ENCODE assay signal across 8 mouse cellular contexts in genomic region chr11:120304350-120304694, GRCm38 (mm10). TPM values are rescaled to one million over a fixed set of nuclear protein-coding genes. Genes with fewer than 3 reads are reported as not detected.
DNase-seq lines count a peak whose midpoint lies in the region; ATAC-seq and TF ChIP-seq lines count a peak whose summit lies in the region.

No protein-coding gene starts in this region.

- WGBS in heart, embryonic 10.5 days = 45% methylated on average over 5 of the region's 5 CpGs
- WGBS in embryonic facial prominence, embryonic 14.5 days = 32% methylated on average over 5 of the region's 5 CpGs
- 47% methylated on average over 5 of the region's 5 CpGs for whole genome bisulfite sequencing in intestine, postnatal 0 days
- 48% methylated on average over 5 of the region's 5 CpGs for WGBS in midbrain, embryonic 10.5 days

- no peak for TF ChIP-seq CTCF in intestine, postnatal 0 days (IDR thresholded peaks at IDR 0.05; ENCODE audit: low read depth)

- no peaks in the 10 kb centered on the region for H3K9me3 ChIP-seq in heart, embryonic 10.5 days
- no peaks in the 10 kb centered on the region for H3K9me3 ChIP-seq in embryonic facial prominence, embryonic 14.5 days (ENCODE audit: control insufficient read depth, low read length)
- H3K9me3 ChIP-seq in intestine, postnatal 0 days (ENCODE audit: control insufficient read depth) = no peaks in the 10 kb centered on the region
- no peaks in the 10 kb centered on the region for H3K9me3 ChIP-seq in midbrain, embryonic 10.5 days (replicated peaks)

- peak overlapping the region; percentile 91 for H3K4me2 ChIP-seq in embryonic facial prominence, embryonic 14.5 days (ENCODE audit: low read depth, low read length)
- H3K4me2 ChIP-seq in intestine, postnatal 0 days (replicated peaks; ENCODE audit: low read depth) = peak overlapping the region; percentile 91; the same call in 1 of the 2 replicates

- no peak for ATAC-seq in embryonic facial prominence, embryonic 14.5 days (ENCODE audit: low read depth)
- no peak for ATAC-seq in intestine, postnatal 0 days
- no peak for ATAC-seq in megakaryocyte-erythroid progenitor cell, adult 5-6 weeks (replicated peaks; ENCODE audit: low FRiP score, low TSS enrichment, poor library complexity, severe bottlenecking)
- no peak for ATAC-seq in cerebellum, adult (ENCODE audit: insufficient number of reproducible peaks, low FRiP score, low TSS enrichment)

- H3K4me1 ChIP-seq in heart, embryonic 10.5 days = peaks cover 71% of the 10 kb centered on the region
- H3K4me1 ChIP-seq in embryonic facial prominence, embryonic 14.5 days (ENCODE audit: control insufficient read depth, insufficient read depth, low read length) = peaks cover 30% of the 10 kb centered on the region
- H3K4me1 ChIP-seq in intestine, postnatal 0 days (replicated peaks; ENCODE audit: control insufficient read depth, insufficient read depth, low read length) = peaks cover 6% of the 10 kb centered on the region; the same call in 1 of the 2 replicates
- peaks cover 70% of the 10 kb centered on the region for H3K4me1 ChIP-seq in midbrain, embryonic 10.5 days

- no peaks in the 10 kb centered on the region for H3K27me3 ChIP-seq in heart, embryonic 10.5 days (ENCODE audit: insufficient read depth, poor library complexity, severe bottlenecking)
- no peaks in the 10 kb centered on the region for H3K27me3 ChIP-seq in embryonic facial prominence, embryonic 14.5 days (replicated peaks; ENCODE audit: control insufficient read depth, insufficient read depth, low read length)
- no peaks in the 10 kb centered on the region for H3K27me3 ChIP-seq in intestine, postnatal 0 days (replicated peaks; ENCODE audit: control insufficient read depth, insufficient read depth, low read length)
- peaks cover 33% of the 10 kb centered on the region for H3K27me3 ChIP-seq in midbrain, embryonic 10.5 days (ENCODE audit: low read depth, poor library complexity, severe bottlenecking)

- peak overlapping the region; percentile 62; the same call in 1 of the 2 replicates for H3K9ac ChIP-seq in embryonic facial prominence, embryonic 14.5 days (ENCODE audit: low read depth, low read length)
- no peak overlapping the region for H3K9ac ChIP-seq in intestine, postnatal 0 days (ENCODE audit: low read depth, low read length)

- H3K27ac ChIP-seq in heart, embryonic 10.5 days = peak overlapping the region; percentile 98
- H3K27ac ChIP-seq in embryonic facial prominence, embryonic 14.5 days (replicated peaks; ENCODE audit: low read depth, low read length) = no peak overlapping the region; the same call in 1 of the 2 replicates
- H3K27ac ChIP-seq in intestine, postnatal 0 days (ENCODE audit: low read depth, low read length) = no peak overlapping the region
- H3K27ac ChIP-seq in midbrain, embryonic 10.5 days (replicated peaks) = peak overlapping the region; percentile 99

- peak overlapping the region; percentile 71 for H3K4me3 ChIP-seq in heart, embryonic 10.5 days
- peak overlapping the region; percentile 52 for H3K4me3 ChIP-seq in embryonic facial prominence, embryonic 14.5 days (ENCODE audit: low read depth, low read length)
- no peak overlapping the region for H3K4me3 ChIP-seq in intestine, postnatal 0 days (ENCODE audit: low read depth, low read length)
- peak overlapping the region; percentile 66 for H3K4me3 ChIP-seq in midbrain, embryonic 10.5 days

- DNase-seq in heart, embryonic 10.5 days (ENCODE audit: low spot score) = no peak
- DNase-seq in heart, adult 11 months = no peak
- no peak for DNase-seq in embryonic facial prominence, embryonic 14.5 days (ENCODE audit: low spot score)
- DNase-seq in midbrain, embryonic 10.5 days (ENCODE audit: low spot score) = no peak
- no peak for DNase-seq in layer of hippocampus, adult 9-10 months (ENCODE audit: low spot score)

- no peaks in the 10 kb centered on the region for H3K36me3 ChIP-seq in heart, embryonic 10.5 days
- H3K36me3 ChIP-seq in embryonic facial prominence, embryonic 14.5 days (ENCODE audit: control insufficient read depth, insufficient read depth, low read length) = no peaks in the 10 kb centered on the region
- no peaks in the 10 kb centered on the region for H3K36me3 ChIP-seq in intestine, postnatal 0 days (ENCODE audit: control insufficient read depth, insufficient read depth)
- H3K36me3 ChIP-seq in midbrain, embryonic 10.5 days = no peaks in the 10 kb centered on the region

RNA-seq across cellular contexts. Expression of gene Actg1, which starts 44.0 kb away (rescaled TPM):
- polyA plus RNA-seq in heart, embryonic 10.5 days (2016; fragmentation: Nextera tagmentation; extraction: Ambion mirVana) = 1,513 and 2,033 TPM in 2 replicates
- polyA plus RNA-seq in embryonic facial prominence, embryonic 14.5 days (2014; fragmentation: Nextera tagmentation; extraction: Ambion mirVana) = 2,264 and 2,593 TPM in 2 replicates
- 1,513 and 1,605 TPM in 2 replicates for polyA plus RNA-seq in intestine, postnatal 0 days (2015; fragmentation: Nextera tagmentation; extraction: Ambion mirVana)
- polyA plus RNA-seq in midbrain, embryonic 10.5 days (2016; fragmentation: Nextera tagmentation; extraction: Ambion mirVana) = 2,836 and 2,964 TPM in 2 replicates
- 774 and 823 TPM in 2 replicates for total RNA-seq in megakaryocyte-erythroid progenitor cell, adult 5-6 weeks (2014; fragmentation: Nextera tagmentation)
- 492 and 662 TPM in 2 replicates for total RNA-seq in megakaryocyte-erythroid progenitor cell, adult 5-6 weeks (2017)

RNA-seq across cellular contexts. Expression of gene Fscn2, which starts 57.0 kb away (rescaled TPM):
- polyA plus RNA-seq in heart, embryonic 10.5 days (2016; fragmentation: Nextera tagmentation; extraction: Ambion mirVana) = 0.25 and 0.49 TPM in 2 replicates
- polyA plus RNA-seq in embryonic facial prominence, embryonic 14.5 days (2014; fragmentation: Nextera tagmentation; extraction: Ambion mirVana) = 0.48 and 1.1 TPM in 2 replicates
- polyA plus RNA-seq in intestine, postnatal 0 days (2015; fragmentation: Nextera tagmentation; extraction: Ambion mirVana) = 0.14 and 0.16 TPM in 2 replicates
- polyA plus RNA-seq in midbrain, embryonic 10.5 days (2016; fragmentation: Nextera tagmentation; extraction: Ambion mirVana) = 0.61 and 0.62 TPM in 2 replicates
- not detected in 2 replicates for total RNA-seq in megakaryocyte-erythroid progenitor cell, adult 5-6 weeks (2014; fragmentation: Nextera tagmentation)
- not detected in 2 replicates for total RNA-seq in megakaryocyte-erythroid progenitor cell, adult 5-6 weeks (2017)

Comparison
In these comparisons a context has a peak if more than half of its experiments do, and no peak if none do; other contexts are left out.
1. H3K27ac ChIP-seq: peak in heart, embryonic 10.5 days (single experiment) and midbrain, embryonic 10.5 days (single experiment); none in embryonic facial prominence, embryonic 14.5 days (single experiment) and intestine, postnatal 0 days (single experiment).